Mouse (Mus musculus) ES-E14 (cell line): ENCODE results near the gene Iffo2.

Source experiments
- CHD2 ChIP-seq: IDR thresholded peaks from 2 replicates; pipeline ENCODE4 v1.6.1; 2014; ENCODE audit warnings: mild to moderate bottlenecking, low read depth, low read length, inconsistent platforms
- HCFC1 ChIP-seq: IDR thresholded peaks from 2 replicates; pipeline ENCODE4 v1.6.1; 2012; ENCODE audit warnings: low read length, inconsistent platforms, borderline replicate concordance; ENCODE audit not compliant: insufficient read depth
- MAFK ChIP-seq: IDR thresholded peaks from 2 replicates; pipeline ENCODE4 v1.6.1; 2014; ENCODE audit warnings: mild to moderate bottlenecking, low read depth, low read length, inconsistent platforms; ENCODE audit not compliant: insufficient read depth
- ZC3H11A ChIP-seq: IDR thresholded peaks from 2 replicates; pipeline ENCODE4 v1.6.1; 2012; ENCODE audit warnings: low read depth, mild to moderate bottlenecking, inconsistent platforms, low read length, borderline replicate concordance
- ZNF384 ChIP-seq: IDR thresholded peaks from 2 replicates; pipeline ENCODE4 v1.6.1; 2012; ENCODE audit warnings: low read depth, low read length, inconsistent platforms

DNA sequence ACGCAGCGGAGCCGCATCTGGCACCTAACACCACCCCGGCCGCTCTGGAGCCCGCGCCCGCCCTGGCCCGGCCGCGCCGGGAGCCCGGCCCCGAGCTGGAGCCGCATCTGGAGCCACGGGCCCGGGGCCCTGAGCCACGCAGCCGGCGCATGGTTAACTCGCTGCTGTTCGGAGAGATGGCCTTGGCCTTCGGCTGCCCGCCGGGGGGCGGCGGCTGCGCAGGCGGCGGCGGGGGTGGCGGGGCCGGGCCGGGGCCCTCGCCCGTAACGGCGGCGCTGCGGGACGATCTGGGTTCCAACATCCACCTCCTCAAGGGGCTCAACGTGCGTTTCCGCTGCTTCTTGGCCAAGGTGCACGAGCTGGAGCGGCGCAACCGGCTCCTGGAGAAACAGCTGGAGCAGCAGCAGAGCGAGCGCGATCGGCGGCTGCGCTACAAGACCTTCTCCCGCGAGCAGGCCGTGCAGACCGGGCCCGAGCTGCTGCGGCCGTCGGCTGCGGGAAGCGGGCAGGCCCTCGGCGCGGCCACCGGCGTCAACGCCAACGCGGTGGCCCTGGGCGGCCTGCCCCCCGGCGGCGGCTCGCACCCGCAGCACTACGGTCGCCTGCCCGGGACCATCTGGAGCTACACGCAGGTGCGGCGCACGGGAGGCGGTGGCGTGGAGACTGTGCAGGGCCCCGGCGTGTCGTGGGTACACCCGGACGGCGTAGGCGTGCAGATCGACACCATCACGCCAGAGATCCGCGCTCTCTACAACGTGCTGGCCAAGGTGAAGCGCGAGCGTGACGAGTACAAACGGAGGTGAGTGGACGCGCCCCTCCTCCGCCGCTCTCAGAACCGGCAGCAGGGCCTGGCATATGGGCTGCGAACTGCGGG, 44.7 kb downstream of the Iffo2 start:
- TF ChIP-seq CHD2 (no peak), HCFC1 (no peak), ZC3H11A (no peak), MAFK (no peak), ZNF384 (no peak)
